23 mouse cellular contexts compared by ENCODE assay signal in the genomic region with DNA sequence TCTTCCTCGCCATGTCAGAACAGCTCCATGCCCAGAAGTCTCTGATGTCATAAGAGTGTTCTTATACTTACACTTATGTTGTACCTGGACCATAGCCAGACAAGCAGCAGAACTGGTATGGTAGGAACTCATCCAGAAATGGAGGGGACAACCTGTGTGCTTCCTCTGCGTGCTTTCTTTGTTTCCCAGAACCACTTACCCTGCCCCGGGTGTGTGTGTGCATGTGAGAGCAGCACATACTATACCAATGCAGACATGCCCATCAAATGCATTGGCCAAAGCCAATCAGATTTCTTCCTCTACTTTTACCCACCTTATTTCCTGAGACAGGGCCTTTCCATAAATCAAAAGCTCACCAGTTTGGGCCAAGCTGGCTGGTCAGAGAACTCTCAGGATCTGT.
DNase-seq lines count a peak whose midpoint lies in the region; ATAC-seq and TF ChIP-seq lines count a peak whose summit lies in the region.
"Had no signal": no experiment of that assay in that cellular context is flagged by ENCODE, and none has a peak within 500 bp of the region (broad histone marks: within the 10 kb centered on the region; RNA-seq: fewer than 3 reads in every experiment).

No protein-coding gene starts in this region.

- peak; percentile 53; the same call in 1 of the 2 replicates for ATAC-seq in embryonic facial prominence, embryonic 14.5 days (ENCODE audit: low read depth)
- 0 out of 2 replicates have a peak, but pooled peaks have one; percentile 44 for ATAC-seq in stomach, postnatal 0 days (ENCODE audit: low FRiP score, low TSS enrichment)
- ATAC-seq: forebrain, embryonic 14.5 days had no signal

- 71% methylated on average over 3 of the region's 3 CpGs for WGBS in embryonic facial prominence, embryonic 14.5 days
- WGBS in embryonic facial prominence, embryonic 10.5 days: 94% methylated on average over 3 of the region's 3 CpGs
- WGBS in lung, adult 2 months: 68% methylated on average over 3 of the region's 3 CpGs
- WGBS in stomach, postnatal 0 days: 72% methylated on average over 3 of the region's 3 CpGs

- H3K4me1 ChIP-seq in embryonic facial prominence, embryonic 14.5 days (ENCODE audit: control insufficient read depth, insufficient read depth, low read length): peaks cover 21% of the 10 kb centered on the region
- peaks cover 15% of the 10 kb centered on the region for H3K4me1 ChIP-seq in embryonic facial prominence, embryonic 10.5 days
- H3K4me1 ChIP-seq in lung, adult 2 months (ENCODE audit: control insufficient read depth, insufficient read depth, low read length): no peaks in the 10 kb centered on the region
- no peaks in the 10 kb centered on the region for H3K4me1 ChIP-seq in stomach, postnatal 0 days (replicated peaks; ENCODE audit: control insufficient read depth, insufficient read depth)
- H3K4me1 ChIP-seq: liver, embryonic 13.5 days had no signal

- TF ChIP-seq EP300 in stomach, postnatal 0 days (optimal IDR thresholded peaks at IDR 0.05): peak; percentile 3

- no peak overlapping the region for H3K9ac ChIP-seq in embryonic facial prominence, embryonic 14.5 days (ENCODE audit: low read depth, low read length)
- no peak overlapping the region for H3K9ac ChIP-seq in stomach, postnatal 0 days (ENCODE audit: low read length)
- H3K9ac ChIP-seq: hindbrain, embryonic 12.5 days; limb, embryonic 13.5 days; liver, embryonic 13.5 days had no signal

- no peak overlapping the region for H3K4me2 ChIP-seq in embryonic facial prominence, embryonic 14.5 days (ENCODE audit: low read depth, low read length)
- H3K4me2 ChIP-seq in stomach, postnatal 0 days (replicated peaks; ENCODE audit: low read depth): no peak overlapping the region
- H3K4me2 ChIP-seq: hindbrain, embryonic 12.5 days; limb, embryonic 13.5 days; liver, embryonic 13.5 days had no signal

- no peak overlapping the region for H3K27ac ChIP-seq in embryonic facial prominence, embryonic 14.5 days (replicated peaks; ENCODE audit: low read depth, low read length)
- H3K27ac ChIP-seq in embryonic facial prominence, embryonic 10.5 days (replicated peaks): no peak overlapping the region
- peak overlapping the region; percentile 80 for H3K27ac ChIP-seq in stomach, postnatal 0 days (replicated peaks)
- H3K27ac ChIP-seq: heart, embryonic 10.5 days; hindbrain, embryonic 12.5 days; limb, embryonic 13.5 days; liver, embryonic 13.5 days had no signal

- no peaks in the 10 kb centered on the region for H3K27me3 ChIP-seq in embryonic facial prominence, embryonic 14.5 days (replicated peaks; ENCODE audit: control insufficient read depth, insufficient read depth, low read length)
- H3K27me3 ChIP-seq in embryonic facial prominence, embryonic 10.5 days (replicated peaks; ENCODE audit: low read depth, poor library complexity, severe bottlenecking): peaks cover 16% of the 10 kb centered on the region; the same call in 1 of the 2 replicates
- H3K27me3 ChIP-seq in stomach, postnatal 0 days (ENCODE audit: control insufficient read depth, insufficient read depth, low read length): no peaks in the 10 kb centered on the region
- H3K27me3 ChIP-seq: liver, embryonic 13.5 days had no signal

- no peak overlapping the region for H3K4me3 ChIP-seq in embryonic facial prominence, embryonic 14.5 days (ENCODE audit: low read depth, low read length)
- no peak overlapping the region for H3K4me3 ChIP-seq in embryonic facial prominence, embryonic 10.5 days
- no peak overlapping the region for H3K4me3 ChIP-seq in lung, adult 2 months (replicated peaks; ENCODE audit: extremely low read depth, low read depth, low read length)
- H3K4me3 ChIP-seq in stomach, postnatal 0 days (ENCODE audit: low read depth, low read length): no peak overlapping the region
- H3K4me3 ChIP-seq: heart, embryonic 10.5 days; hindbrain, embryonic 12.5 days; limb, embryonic 13.5 days; liver, embryonic 13.5 days; myocyte had no signal

- H3K9me3 ChIP-seq in embryonic facial prominence, embryonic 14.5 days (ENCODE audit: control insufficient read depth, low read length): no peaks in the 10 kb centered on the region
- H3K9me3 ChIP-seq in embryonic facial prominence, embryonic 10.5 days: no peaks in the 10 kb centered on the region
- no peaks in the 10 kb centered on the region for H3K9me3 ChIP-seq in stomach, postnatal 0 days (ENCODE audit: control insufficient read depth, low read length)
- H3K9me3 ChIP-seq: heart, embryonic 10.5 days; hindbrain, embryonic 12.5 days; limb, embryonic 13.5 days; liver, embryonic 13.5 days had no signal

- no peak for TF ChIP-seq POLR2A in lung, adult 2 months (IDR thresholded peaks at IDR 0.05; ENCODE audit: borderline replicate concordance, extremely low read depth, low read depth, low read length)

- no peak for TF ChIP-seq CTCF in lung, adult 2 months (IDR thresholded peaks at IDR 0.05; ENCODE audit: insufficient read depth, low read length)
- TF ChIP-seq CTCF in stomach, postnatal 0 days (IDR thresholded peaks at IDR 0.05; ENCODE audit: low read depth): no peak

- no peaks in the 10 kb centered on the region for H3K36me3 ChIP-seq in embryonic facial prominence, embryonic 14.5 days (ENCODE audit: control insufficient read depth, insufficient read depth, low read length)
- H3K36me3 ChIP-seq in embryonic facial prominence, embryonic 10.5 days (replicated peaks): no peaks in the 10 kb centered on the region
- H3K36me3 ChIP-seq in stomach, postnatal 0 days (ENCODE audit: control insufficient read depth, insufficient read depth, low read length): no peaks in the 10 kb centered on the region
- H3K36me3 ChIP-seq: heart, embryonic 10.5 days; hindbrain, embryonic 12.5 days; limb, embryonic 13.5 days; liver, embryonic 13.5 days had no signal

- DNase-seq in embryonic facial prominence, embryonic 14.5 days (ENCODE audit: low spot score): peak; percentile 53
- no peak for DNase-seq in embryonic facial prominence, embryonic 10.5 days (ENCODE audit: low spot score)
- DNase-seq in lung, adult 18-20 months: peak; percentile 30 to 58
- no peak for DNase-seq in lung, adult 2 months
- DNase-seq in lung, postnatal 14 days: peak; percentile 39
- DNase-seq in stomach, postnatal 0 days (ENCODE audit: low spot score): no peak
- DNase-seq in left cerebral cortex, adult 8-10 months (ENCODE audit: low spot score in 2 of 2): no peak
- no peak for DNase-seq in cerebellum, adult 9-11 months
- DNase-seq: adrenal gland, adult 8-10 months; cerebellum, postnatal 14 days; embryo, embryonic 11 days; gastrocnemius, postnatal 14 days; heart, postnatal 10 days; kidney, adult 8-10 months; kidney, postnatal 25 days; liver, embryonic 13.5 days; midbrain, embryonic 14.5 days; thymus, postnatal 14 days had no signal

Comparison
In these comparisons a context has a peak if more than half of its experiments do, and no peak if none do; other contexts are left out.
1. DNase-seq: peak in embryonic facial prominence, embryonic 14.5 days (single experiment), lung, adult 18-20 months (2 of 2) and lung, postnatal 14 days (single experiment); none in embryonic facial prominence, embryonic 10.5 days (single experiment), lung, adult 2 months (single experiment), stomach, postnatal 0 days (single experiment), left cerebral cortex, adult 8-10 months (0 of 2) and cerebellum, adult 9-11 months (single experiment).